Mouse (Mus musculus): ENCODE results near the gene Trpc1. TPM values are rescaled to one million over a fixed set of nuclear protein-coding genes. Genes with fewer than 3 reads are reported as not detected.
A peak's percentile ranks its signal among the peaks of the same experiment; 100 is the strongest.

Gene Trpc1
- total and polyA plus RNA-seq, 3 experiments: 0.15 to 0.50 TPM; not detected in 1

GRCm38 (mm10) chr9:95784888-95785511 lies 34.8 kb upstream of the Trpc1 start:
- no peaks in the 10 kb centered on the region for H3K79me2 ChIP-seq (ENCODE audit: control insufficient read depth, insufficient read depth, low read length, poor library complexity)
- no peak overlapping the region for H3K9ac ChIP-seq (ENCODE audit: control insufficient read depth, low read depth, low read length, poor library complexity, severe bottlenecking)
- H3K4me3 ChIP-seq (ENCODE audit: control insufficient read depth in 1 of 2, insufficient read depth in 1 of 2, low read depth in 2 of 2, low read length in 2 of 2): no peak overlapping the region
- no peak for DNase-seq (ENCODE audit: low read depth, low spot score)
- no peak for TF ChIP-seq TCF12 (IDR thresholded peaks at IDR 0.05; ENCODE audit: low read depth, low read length)
- TF ChIP-seq TBP (IDR thresholded peaks at IDR 0.05; ENCODE audit: low read depth, low read length): no peak
- no peak for TF ChIP-seq MYC (IDR thresholded peaks at IDR 0.05; ENCODE audit: low read depth, low read length)
- TF ChIP-seq ZKSCAN1 (IDR thresholded peaks at IDR 0.05; ENCODE audit: low read depth, low read length): no peak
- TF ChIP-seq JUND (IDR thresholded peaks at IDR 0.05; ENCODE audit: low read depth, low read length): no peak
- no peak for TF ChIP-seq ETS1 (IDR thresholded peaks at IDR 0.05; ENCODE audit: low read depth, low read length)
- TF ChIP-seq ZC3H11A (IDR thresholded peaks at IDR 0.05; ENCODE audit: low read depth, low read length): no peak
- no peak for TF ChIP-seq E2F4 (IDR thresholded peaks at IDR 0.05; ENCODE audit: borderline replicate concordance, low read depth, low read length)
- TF ChIP-seq POLR2A (IDR thresholded peaks at IDR 0.05; ENCODE audit: control insufficient read depth in 1 of 2, insufficient read depth in 1 of 2, low read depth in 1 of 2, low read length in 2 of 2, poor library complexity in 1 of 2): no peak
- TF ChIP-seq EP300 (IDR thresholded peaks at IDR 0.05; ENCODE audit: low read depth in 1 of 2, low read length in 2 of 2): no peak
- no peak for TF ChIP-seq GABPA (IDR thresholded peaks at IDR 0.05; ENCODE audit: low read depth, low read length)
- no peak for TF ChIP-seq SIN3A (IDR thresholded peaks at IDR 0.05; ENCODE audit: low read length)
- TF ChIP-seq BHLHE40 (IDR thresholded peaks at IDR 0.05; ENCODE audit: borderline replicate concordance, low read depth, low read length): no peak
- TF ChIP-seq USF2 (IDR thresholded peaks at IDR 0.05; ENCODE audit: borderline replicate concordance in 1 of 2, insufficient read depth in 1 of 2, low read depth in 1 of 2, low read length in 2 of 2): no peak
- TF ChIP-seq NRF1 (IDR thresholded peaks at IDR 0.05; ENCODE audit: insufficient read depth, low read depth, low read length, poor library complexity, severe bottlenecking): no peak
- TF ChIP-seq HCFC1 (IDR thresholded peaks at IDR 0.05; ENCODE audit: low read depth, low read length): no peak
- no peaks in the 10 kb centered on the region for H3K4me1 ChIP-seq (ENCODE audit: control insufficient read depth in 1 of 2, insufficient read depth in 2 of 2, low read length in 2 of 2)
- no peaks in the 10 kb centered on the region for H3K9me3 ChIP-seq (replicated peaks; ENCODE audit: insufficient read depth, low read length)
- no peaks in the 10 kb centered on the region for H3K27me3 ChIP-seq (ENCODE audit: control insufficient read depth in 1 of 2, insufficient read depth in 2 of 2, low read length in 2 of 2)
- H3K36me3 ChIP-seq (ENCODE audit: control insufficient read depth in 1 of 2, insufficient read depth in 2 of 2, low read length in 2 of 2): no peaks in the 10 kb centered on the region
- H3K27ac ChIP-seq (ENCODE audit: control insufficient read depth, low read depth, low read length): no peak overlapping the region

- Histone ChIP-seq H3K27ac (ENCODE audit: control insufficient read depth, low read depth, low read length) (no peak overlapping the region), H3K9ac (ENCODE audit: control insufficient read depth, low read depth, low read length, poor library complexity, severe bottlenecking) (no peak overlapping the region), H3K4me1 (ENCODE audit: control insufficient read depth in 1 of 2, insufficient read depth in 2 of 2, low read length in 2 of 2) (no peaks in the 10 kb centered on the region), H3K36me3 (ENCODE audit: control insufficient read depth in 1 of 2, insufficient read depth in 2 of 2, low read length in 2 of 2) (no peaks in the 10 kb centered on the region), H3K79me2 (ENCODE audit: control insufficient read depth, insufficient read depth, low read length, poor library complexity) (no peaks in the 10 kb centered on the region), H3K9me3 (replicated peaks; ENCODE audit: insufficient read depth, low read length) (no peaks in the 10 kb centered on the region), H3K27me3 (ENCODE audit: control insufficient read depth in 1 of 2, insufficient read depth in 2 of 2, low read length in 2 of 2) (no peaks in the 10 kb centered on the region), H3K4me3 (ENCODE audit: control insufficient read depth in 1 of 2, insufficient read depth in 1 of 2, low read depth in 2 of 2, low read length in 2 of 2) (peak overlapping the region; percentile 42 to 57)
- peak; percentile 58 for DNase-seq (ENCODE audit: low read depth, low spot score)
- no peak for TF ChIP-seq POLR2AphosphoS5 (IDR thresholded peaks at IDR 0.05; ENCODE audit: borderline replicate concordance, low read depth, low read length)
- TF ChIP-seq ZNF384 (IDR thresholded peaks at IDR 0.05; ENCODE audit: low read depth, low read length): no peak
- no peak for TF ChIP-seq EP300 (IDR thresholded peaks at IDR 0.05; ENCODE audit: low read depth in 1 of 2, low read length in 2 of 2)
- TF ChIP-seq GATA1 (IDR thresholded peaks at IDR 0.05; ENCODE audit: low read depth, low read length): no peak
- no peak for TF ChIP-seq MXI1 (IDR thresholded peaks at IDR 0.05; ENCODE audit: low read depth, low read length)
- no peak for TF ChIP-seq POLR2A (IDR thresholded peaks at IDR 0.05; ENCODE audit: control insufficient read depth in 1 of 2, insufficient read depth in 1 of 2, low read depth in 1 of 2, low read length in 2 of 2, poor library complexity in 1 of 2)
- no peak for TF ChIP-seq ELF1 (IDR thresholded peaks at IDR 0.05; ENCODE audit: low read depth, low read length)
- no peak for TF ChIP-seq MAZ (IDR thresholded peaks at IDR 0.05; ENCODE audit: low read depth, low read length)
- TF ChIP-seq USF2 (IDR thresholded peaks at IDR 0.05; ENCODE audit: borderline replicate concordance in 1 of 2, insufficient read depth in 1 of 2, low read depth in 1 of 2, low read length in 2 of 2): no peak
- TF ChIP-seq MYB (IDR thresholded peaks at IDR 0.05; ENCODE audit: low read depth, low read length): no peak
- no peak for TF ChIP-seq SIN3A (IDR thresholded peaks at IDR 0.05; ENCODE audit: low read length)
- no peak for TF ChIP-seq TCF12 (IDR thresholded peaks at IDR 0.05; ENCODE audit: low read depth, low read length)
Observed at GRCm38 (mm10) chr9:95783646-95784293, 33.6 kb upstream of the Trpc1 start.

Data from MEL (cell line).